Mouse (Mus musculus) kidney, embryonic 14.5 days (tissue): Measurements from ENCODE around the gene Cmss1. TPM values are rescaled to one million over a fixed set of nuclear protein-coding genes. Genes with fewer than 3 reads are reported as not detected.

Source experiments
- ATAC-seq: fragments of 200-750 bp; cut with Nextera tagmentation; 2 replicates; pipeline ENCODE4 v1.8.0; 2017; ENCODE audit warnings: moderate number of reproducible peaks, mild to moderate bottlenecking, moderate TSS enrichment, moderate library complexity; ENCODE audit not compliant: low FRiP score, low TSS enrichment
- H3K27ac ChIP-seq: fragments of 300-500 bp; sonication (generic); 2 replicates; pipeline ENCODE4 v1.5.1; 2014; ENCODE audit warnings: low read depth, mild to moderate bottlenecking, low read length, moderate library complexity, mixed read lengths
- H3K27me3 ChIP-seq: fragments of 300-500 bp; sonication (generic); 2 replicates; pipeline ENCODE4 v1.6.1; 2014; ENCODE audit warnings: mild to moderate bottlenecking, low read length; ENCODE audit not compliant: control insufficient read depth, insufficient read depth
- H3K36me3 ChIP-seq: fragments of 300-500 bp; sonication (generic); 2 replicates; pipeline ENCODE4 v1.6.1; 2014; ENCODE audit warnings: low read length, mixed read lengths; ENCODE audit not compliant: control insufficient read depth, insufficient read depth
- H3K4me1 ChIP-seq: fragments of 300-500 bp; sonication (generic); 2 replicates; pipeline ENCODE4 v1.6.1; 2014; ENCODE audit warnings: low read length, mixed read lengths; ENCODE audit not compliant: control insufficient read depth, insufficient read depth
- H3K4me2 ChIP-seq: fragments of 300-500 bp; sonication (generic); replicated peaks from 2 replicates; pipeline ENCODE4 v1.6.1; 2014; ENCODE audit warnings: low read depth, mild to moderate bottlenecking, low read length
- H3K4me3 ChIP-seq: fragments of 300-500 bp; sonication (generic); 2 replicates; pipeline ENCODE4 v1.5.1; 2014; ENCODE audit warnings: mild to moderate bottlenecking, low read length
- H3K9ac ChIP-seq: fragments of 300-500 bp; sonication (generic); 2 replicates; pipeline ENCODE4 v1.6.1; 2014; ENCODE audit warnings: low read depth, mild to moderate bottlenecking, low read length, moderate library complexity
- H3K9me3 ChIP-seq: fragments of 300-500 bp; sonication (generic); 2 replicates; pipeline ENCODE4 v1.6.1; 2016; ENCODE audit warnings: low read length; ENCODE audit not compliant: control insufficient read depth
- WGBS: fragments of 180-500 bp; shearing (Covaris S2); extraction: QIAGEN DNeasy Blood & Tissue Kit; methylation state at CpG from one replicate; pipeline ENCODE4 v1.1.7; 2014; 5-methylcytosine and 5-hydroxymethylcytosine counted together
- polyA plus RNA-seq: library from polyadenylated mRNA; unstranded; fragments of >200 nt; fragmentation: Nextera tagmentation; extraction: Ambion mirVana; gene quantifications from 2 replicates; pipeline ENCODE4 v1.2.1, GENCODE M21; 2014

Gene Cmss1
- polyA plus RNA-seq, 1 experiment from 2014 or later = 63.4 TPM

DNA sequence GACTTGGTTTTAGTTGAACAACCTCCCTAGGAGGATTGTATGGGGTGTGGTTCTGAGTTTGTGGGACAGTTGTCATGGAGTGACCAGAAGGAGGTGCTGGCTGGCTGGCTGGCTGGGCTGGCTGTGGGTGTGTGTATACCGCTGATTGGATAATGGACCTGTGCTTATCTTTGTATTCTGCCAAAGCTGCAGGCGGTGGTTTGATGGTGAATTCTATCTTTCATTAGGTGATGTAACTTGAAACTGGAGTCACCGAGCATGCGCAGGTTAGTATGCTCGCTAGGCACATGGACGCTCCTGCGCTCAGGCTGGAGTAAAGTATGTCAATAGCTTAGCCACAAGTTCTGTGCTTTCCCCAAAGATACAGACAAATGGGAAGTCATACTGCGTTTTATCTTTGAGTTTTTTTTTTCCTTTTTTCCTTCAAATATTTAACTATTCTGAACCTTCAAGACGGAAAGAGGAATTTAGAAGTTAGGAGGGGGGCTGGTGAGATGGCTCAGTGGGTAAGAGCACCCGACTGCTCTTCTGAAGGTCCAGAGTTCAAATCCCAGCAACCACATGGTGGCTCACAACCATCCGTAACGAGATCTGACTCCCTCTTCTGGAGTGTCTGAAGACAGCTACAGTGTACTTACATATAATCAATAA, 327.6 kb downstream of the Cmss1 start:
- H3K9ac ChIP-seq = no peak overlapping the region
- H3K27me3 ChIP-seq = no peaks in the 10 kb centered on the region
- H3K4me3 ChIP-seq = no peak overlapping the region
- 93% methylated on average over 10 of the region's 12 CpGs for WGBS
- no peaks in the 10 kb centered on the region for H3K9me3 ChIP-seq
- H3K36me3 ChIP-seq = no peaks in the 10 kb centered on the region
- no peak for ATAC-seq
- H3K27ac ChIP-seq = no peak overlapping the region
- no peak overlapping the region for H3K4me2 ChIP-seq
- H3K4me1 ChIP-seq = no peaks in the 10 kb centered on the region

DNA sequence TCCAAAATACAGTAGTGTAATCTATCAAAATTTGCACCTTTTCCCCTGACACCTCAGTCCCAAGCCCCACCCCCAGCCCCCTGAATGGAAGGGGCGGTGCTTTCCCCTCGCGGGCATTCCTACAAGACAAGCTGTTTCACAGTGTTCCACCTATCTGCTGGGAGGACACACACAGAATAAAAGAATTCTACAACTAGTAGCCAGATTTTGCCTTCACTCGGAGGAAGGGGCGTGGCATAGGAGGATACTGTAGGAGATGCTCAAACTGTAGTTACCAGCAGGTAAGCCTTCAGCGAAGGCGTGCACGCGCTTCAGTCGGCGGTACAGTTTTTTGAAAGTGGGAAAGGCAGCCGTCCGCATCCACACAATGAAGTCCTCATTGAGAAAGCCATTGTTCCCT, 336.9 kb downstream of the Cmss1 start:
- no peaks in the 10 kb centered on the region for H3K36me3 ChIP-seq
- H3K4me2 ChIP-seq = no peak overlapping the region
- WGBS = 95% methylated on average over 13 of the region's 13 CpGs
- H3K4me1 ChIP-seq = no peaks in the 10 kb centered on the region
- no peak for ATAC-seq
- H3K9ac ChIP-seq = no peak overlapping the region
- no peak overlapping the region for H3K27ac ChIP-seq
- no peak overlapping the region for H3K4me3 ChIP-seq
- no peaks in the 10 kb centered on the region for H3K9me3 ChIP-seq
- no peaks in the 10 kb centered on the region for H3K27me3 ChIP-seq

DNA sequence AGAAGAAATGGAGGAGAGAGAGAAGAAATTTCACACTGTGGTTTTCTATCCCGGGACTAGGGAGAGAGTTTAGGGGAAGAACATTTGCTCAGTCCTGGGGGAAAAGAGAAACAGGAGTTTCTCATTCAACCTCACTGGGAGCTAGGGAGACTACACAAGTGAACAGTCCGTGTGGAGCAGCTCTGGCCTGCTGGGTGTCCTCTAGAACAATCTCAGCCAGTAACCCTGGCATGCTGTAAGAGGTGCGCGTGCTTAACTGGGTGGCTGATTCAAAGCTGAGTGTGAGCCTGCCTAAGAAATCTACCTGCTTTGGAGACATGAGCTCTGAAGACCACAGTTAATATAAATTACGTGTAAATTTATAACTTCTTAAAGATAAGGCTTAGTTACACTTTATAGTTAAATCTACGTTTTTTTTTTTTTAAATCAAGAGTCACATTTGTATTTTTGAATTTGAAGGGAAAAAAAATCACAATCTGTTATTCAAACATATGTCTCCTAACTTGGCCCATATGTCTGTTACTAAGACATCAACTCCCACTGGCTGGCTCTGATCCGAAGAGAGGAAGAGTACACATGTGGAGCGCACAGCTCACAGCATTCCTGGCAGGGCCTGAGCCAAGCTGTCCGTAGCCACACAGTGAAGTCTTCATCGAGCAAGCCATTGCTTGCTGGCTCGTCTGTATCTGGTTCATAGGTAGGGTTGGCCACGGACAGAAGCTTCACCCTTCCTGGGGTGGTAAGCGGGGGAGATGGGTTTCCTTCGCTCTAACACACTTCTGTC, 338.4 kb downstream of the Cmss1 start:
- no peak overlapping the region for H3K27ac ChIP-seq
- H3K36me3 ChIP-seq = no peaks in the 10 kb centered on the region
- WGBS = 91% methylated on average over 14 of the region's 14 CpGs
- H3K4me2 ChIP-seq = no peak overlapping the region
- no peaks in the 10 kb centered on the region for H3K4me1 ChIP-seq
- ATAC-seq = no peak
- H3K27me3 ChIP-seq = no peaks in the 10 kb centered on the region
- no peaks in the 10 kb centered on the region for H3K9me3 ChIP-seq
- H3K4me3 ChIP-seq = no peak overlapping the region
- no peak overlapping the region for H3K9ac ChIP-seq

DNA sequence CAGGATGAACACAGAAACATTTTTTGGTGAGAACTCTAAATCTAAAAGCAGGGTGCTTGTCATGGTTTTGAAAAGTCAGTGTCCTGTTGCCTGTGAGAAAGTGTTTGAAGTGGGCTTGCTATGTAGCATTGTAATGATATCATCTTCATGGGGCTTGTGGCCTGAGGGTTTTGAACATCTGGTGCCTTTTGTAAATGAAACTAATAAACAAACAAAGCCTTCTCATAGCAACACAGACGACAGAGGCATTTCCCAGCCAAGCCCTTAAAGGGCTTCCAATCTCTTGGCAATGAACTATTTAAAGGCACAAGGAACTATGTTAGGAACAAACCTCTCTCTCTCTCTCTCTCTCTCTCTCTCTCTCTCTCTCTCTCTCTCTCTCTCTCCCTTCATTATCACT, 339.6 kb downstream of the Cmss1 start:
- ATAC-seq = no peak
- Histone ChIP-seq H3K27me3 (no peaks in the 10 kb centered on the region), H3K4me2 (no peak overlapping the region), H3K9me3 (no peaks in the 10 kb centered on the region), H3K4me3 (no peak overlapping the region), H3K36me3 (no peaks in the 10 kb centered on the region), H3K4me1 (no peaks in the 10 kb centered on the region), H3K9ac (no peak overlapping the region), H3K27ac (no peak overlapping the region)
- WGBS = 12% methylated on average over 1 of the region's 1 CpGs

DNA sequence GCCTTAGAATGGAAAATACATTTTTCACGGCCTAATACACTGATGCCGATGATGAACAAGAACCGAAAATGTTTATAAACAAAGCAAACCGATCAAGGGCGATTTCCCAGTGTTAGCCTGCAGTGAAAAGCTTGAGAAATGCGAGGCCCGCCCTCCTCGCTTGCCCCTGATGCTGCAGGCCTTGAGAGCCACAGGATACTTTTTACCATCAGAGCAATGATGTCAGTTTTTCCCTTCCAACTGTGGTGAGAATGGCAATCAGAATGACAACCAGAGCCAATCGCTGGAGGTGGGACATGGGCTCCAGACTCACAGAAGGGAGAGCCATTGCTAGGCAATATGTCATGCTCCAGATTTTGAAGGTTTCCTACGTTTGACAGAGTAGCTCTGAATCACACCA, 346.5 kb downstream of the Cmss1 start:
- no peak overlapping the region for H3K4me3 ChIP-seq
- H3K36me3 ChIP-seq = no peaks in the 10 kb centered on the region
- H3K27me3 ChIP-seq = no peaks in the 10 kb centered on the region
- 88% methylated on average over 10 of the region's 10 CpGs for WGBS
- H3K27ac ChIP-seq = no peak overlapping the region
- no peak overlapping the region for H3K9ac ChIP-seq
- no peaks in the 10 kb centered on the region for H3K9me3 ChIP-seq
- no peaks in the 10 kb centered on the region for H3K4me1 ChIP-seq
- H3K4me2 ChIP-seq = no peak overlapping the region
- ATAC-seq = no peak

DNA sequence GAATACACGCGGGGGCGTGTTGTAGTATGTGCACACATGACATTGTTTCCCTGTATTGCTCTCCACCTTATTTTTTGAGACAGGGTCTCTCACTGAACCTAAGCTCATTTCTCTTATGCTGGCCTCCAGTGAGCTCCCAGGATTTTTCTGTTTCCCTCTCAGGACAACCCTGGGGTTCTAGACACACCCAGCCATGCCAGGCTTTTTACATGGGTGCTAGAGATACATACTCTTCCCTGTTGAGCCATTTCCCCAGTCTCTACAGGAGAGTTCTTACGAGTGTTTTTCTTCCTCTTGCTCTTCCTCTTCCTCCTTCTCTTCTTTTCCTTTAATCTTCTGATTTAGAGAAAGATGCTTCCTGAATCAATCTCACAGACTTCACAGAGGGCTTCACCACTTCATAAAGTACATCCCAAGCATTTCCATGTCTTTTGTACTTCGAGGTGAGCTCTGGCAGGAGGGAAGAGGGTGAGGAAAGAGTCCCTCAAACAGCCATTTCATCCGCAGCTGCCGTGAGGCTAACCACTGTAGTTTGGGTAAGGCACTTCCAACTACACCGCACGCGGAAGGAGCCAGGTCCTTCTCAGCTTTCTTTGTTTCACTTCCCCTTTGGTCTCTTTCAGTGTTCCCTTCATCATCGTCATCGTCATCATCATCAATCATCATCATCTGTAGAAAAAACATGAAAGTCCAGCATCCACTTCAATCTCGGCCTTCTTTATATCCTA, 347.1 kb downstream of the Cmss1 start:
- Histone ChIP-seq H3K9me3 (no peaks in the 10 kb centered on the region), H3K9ac (no peak overlapping the region), H3K4me1 (no peaks in the 10 kb centered on the region), H3K36me3 (no peaks in the 10 kb centered on the region), H3K27me3 (no peaks in the 10 kb centered on the region), H3K27ac (no peak overlapping the region), H3K4me3 (no peak overlapping the region), H3K4me2 (no peak overlapping the region)
- WGBS = 89% methylated on average over 13 of the region's 13 CpGs
- ATAC-seq = no peak

Other genes starting within 250 kb of the Cmss1 start
- gene Col8a1, start 147.9 kb upstream of the Cmss1 start, polyA plus RNA-seq = 0.73 and 0.90 TPM in 2 replicates